Mouse (Mus musculus): Measurements from ENCODE around the gene Col4a2. TPM values are rescaled to one million over a fixed set of nuclear protein-coding genes. Genes with fewer than 3 reads are reported as not detected.

Gene Col4a2
- polyA plus RNA-seq, 1 experiment from 2014 or later: 189 TPM

- no peaks in the 10 kb centered on the region for H3K9me3 ChIP-seq (ENCODE audit: low read length)
- H3K4me2 ChIP-seq (replicated peaks; ENCODE audit: low read depth, low read length): no peak overlapping the region
- H3K27me3 ChIP-seq (replicated peaks; ENCODE audit: insufficient read depth, low read length): no peaks in the 10 kb centered on the region
- WGBS: 15% methylated on average over 8 of the region's 8 CpGs
- H3K9ac ChIP-seq (replicated peaks; ENCODE audit: low read depth): no peak overlapping the region
- DNase-seq (ENCODE audit: low spot score) (peak; percentile 80), ATAC-seq (peak; percentile 72)
- TF ChIP-seq CTCF (IDR thresholded peaks at IDR 0.05) (peak; percentile 83), EP300 (IDR thresholded peaks at IDR 0.05) (no peak)
- peaks cover 4% of the 10 kb centered on the region; the same call in 1 of the 2 replicates for H3K4me1 ChIP-seq (ENCODE audit: insufficient read depth, low read depth, low read length)
- no peak overlapping the region for H3K4me3 ChIP-seq (ENCODE audit: low read depth, low read length)
- no peak overlapping the region for H3K27ac ChIP-seq (ENCODE audit: low read length)
- peaks cover 27% of the 10 kb centered on the region; the same call in 1 of the 2 replicates for H3K36me3 ChIP-seq (ENCODE audit: insufficient read depth, low read length)
Measured at GRCm38 (mm10) chr8:11450184-11451113, 137.8 kb downstream of the Col4a2 start.

- Histone ChIP-seq H3K27ac (ENCODE audit: low read length) (no peak overlapping the region), H3K4me1 (ENCODE audit: insufficient read depth, low read depth, low read length) (peaks cover 4% of the 10 kb centered on the region; the same call in 1 of the 2 replicates), H3K36me3 (ENCODE audit: insufficient read depth, low read length) (peaks cover 12% of the 10 kb centered on the region; the same call in 1 of the 2 replicates), H3K4me3 (ENCODE audit: low read depth, low read length) (no peak overlapping the region), H3K9ac (replicated peaks; ENCODE audit: low read depth) (no peak overlapping the region), H3K9me3 (ENCODE audit: low read length) (no peaks in the 10 kb centered on the region), H3K27me3 (replicated peaks; ENCODE audit: insufficient read depth, low read length) (no peaks in the 10 kb centered on the region), H3K4me2 (replicated peaks; ENCODE audit: low read depth, low read length) (no peak overlapping the region)
- no peak for TF ChIP-seq CTCF (IDR thresholded peaks at IDR 0.05)
- TF ChIP-seq EP300 (IDR thresholded peaks at IDR 0.05): no peak
- 96% methylated on average over 1 of the region's 1 CpGs for WGBS
- no peak for ATAC-seq
- DNase-seq (ENCODE audit: low spot score): no peak
Measured at GRCm38 (mm10) chr8:11452152-11452551, 139.5 kb downstream of the Col4a2 start.

- 0 out of 2 replicates have a peak, but pooled peaks have one; percentile 11 for ATAC-seq
- no peak overlapping the region for H3K27ac ChIP-seq (ENCODE audit: low read length)
- H3K4me2 ChIP-seq (replicated peaks; ENCODE audit: low read depth, low read length): no peak overlapping the region
- WGBS: 58% methylated on average over 3 of the region's 3 CpGs
- no peaks in the 10 kb centered on the region for H3K9me3 ChIP-seq (ENCODE audit: low read length)
- no peak overlapping the region for H3K4me3 ChIP-seq (ENCODE audit: low read depth, low read length)
- DNase-seq (ENCODE audit: low spot score): no peak
- H3K9ac ChIP-seq (replicated peaks; ENCODE audit: low read depth): no peak overlapping the region
- H3K27me3 ChIP-seq (replicated peaks; ENCODE audit: insufficient read depth, low read length): no peaks in the 10 kb centered on the region
- TF ChIP-seq EP300 (IDR thresholded peaks at IDR 0.05): peak; percentile 28; the same call in 1 of the 2 replicates
- no peak for TF ChIP-seq CTCF (IDR thresholded peaks at IDR 0.05)
- peaks cover 6% of the 10 kb centered on the region; the same call in 1 of the 2 replicates for H3K4me1 ChIP-seq (ENCODE audit: insufficient read depth, low read depth, low read length)
- H3K36me3 ChIP-seq (ENCODE audit: insufficient read depth, low read length): peaks cover 10% of the 10 kb centered on the region; the same call in 1 of the 2 replicates
Measured at GRCm38 (mm10) chr8:11452559-11452958, 140.0 kb downstream of the Col4a2 start.

GRCm38 (mm10) chr8:11452974-11453373 lies 140.4 kb downstream of the Col4a2 start:
- no peak overlapping the region for H3K4me3 ChIP-seq (ENCODE audit: low read depth, low read length)
- H3K36me3 ChIP-seq (ENCODE audit: insufficient read depth, low read length): 0 out of 2 replicates have a peak, but pooled peaks cover 8% of the 10 kb centered on the region
- H3K27me3 ChIP-seq (replicated peaks; ENCODE audit: insufficient read depth, low read length): no peaks in the 10 kb centered on the region
- no peak overlapping the region for H3K27ac ChIP-seq (ENCODE audit: low read length)
- no peak for ATAC-seq
- no peak overlapping the region for H3K9ac ChIP-seq (replicated peaks; ENCODE audit: low read depth)
- peaks cover 10% of the 10 kb centered on the region; the same call in 1 of the 2 replicates for H3K4me1 ChIP-seq (ENCODE audit: insufficient read depth, low read depth, low read length)
- WGBS: 37% methylated on average over 4 of the region's 4 CpGs
- no peak for TF ChIP-seq EP300 (IDR thresholded peaks at IDR 0.05)
- TF ChIP-seq CTCF (IDR thresholded peaks at IDR 0.05): no peak
- H3K4me2 ChIP-seq (replicated peaks; ENCODE audit: low read depth, low read length): no peak overlapping the region
- DNase-seq (ENCODE audit: low spot score): no peak
- H3K9me3 ChIP-seq (ENCODE audit: low read length): no peaks in the 10 kb centered on the region

GRCm38 (mm10) chr8:11454228-11454627 lies 141.6 kb downstream of the Col4a2 start:
- no peak for ATAC-seq
- TF ChIP-seq EP300 (IDR thresholded peaks at IDR 0.05): no peak
- TF ChIP-seq CTCF (IDR thresholded peaks at IDR 0.05): no peak
- Histone ChIP-seq H3K36me3 (ENCODE audit: insufficient read depth, low read length) (no peaks in the 10 kb centered on the region), H3K9me3 (ENCODE audit: low read length) (no peaks in the 10 kb centered on the region), H3K4me2 (replicated peaks; ENCODE audit: low read depth, low read length) (no peak overlapping the region), H3K9ac (replicated peaks; ENCODE audit: low read depth) (no peak overlapping the region), H3K4me3 (ENCODE audit: low read depth, low read length) (no peak overlapping the region), H3K27ac (ENCODE audit: low read length) (no peak overlapping the region), H3K4me1 (ENCODE audit: insufficient read depth, low read depth, low read length) (peaks cover 14% of the 10 kb centered on the region; the same call in 1 of the 2 replicates), H3K27me3 (replicated peaks; ENCODE audit: insufficient read depth, low read length) (no peaks in the 10 kb centered on the region)
- 69% methylated on average over 12 of the region's 12 CpGs for WGBS
- DNase-seq (ENCODE audit: low spot score): no peak

- Histone ChIP-seq H3K4me2 (replicated peaks; ENCODE audit: low read depth, low read length) (no peak overlapping the region), H3K4me3 (ENCODE audit: low read depth, low read length) (no peak overlapping the region), H3K27ac (ENCODE audit: low read length) (peak overlapping the region; percentile 54; the same call in 1 of the 2 replicates), H3K27me3 (replicated peaks; ENCODE audit: insufficient read depth, low read length) (no peaks in the 10 kb centered on the region), H3K36me3 (ENCODE audit: insufficient read depth, low read length) (no peaks in the 10 kb centered on the region), H3K9me3 (ENCODE audit: low read length) (no peaks in the 10 kb centered on the region), H3K9ac (replicated peaks; ENCODE audit: low read depth) (no peak overlapping the region), H3K4me1 (ENCODE audit: insufficient read depth, low read depth, low read length) (peaks cover 10% of the 10 kb centered on the region; the same call in 1 of the 2 replicates)
- TF ChIP-seq EP300 (IDR thresholded peaks at IDR 0.05): peak; percentile 49; the same call in 1 of the 2 replicates
- no peak for TF ChIP-seq CTCF (IDR thresholded peaks at IDR 0.05)
- DNase-seq (ENCODE audit: low spot score) (no peak), ATAC-seq (peak; percentile 20; the same call in 1 of the 2 replicates)
- 60% methylated on average over 3 of the region's 3 CpGs for WGBS
Measured at GRCm38 (mm10) chr8:11457278-11457677, 144.7 kb downstream of the Col4a2 start.
